Mouse (Mus musculus) splenic B cell, adult 2 months (primary cell): ENCODE data around the gene Htr2b.

ENCODE experiments used
- DNase-seq: peaks from one replicate; pipeline ENCODE4 v3.0.0-alpha.2; 2011; ENCODE audit warnings: low read depth, low spot score
- H3K27me3 ChIP-seq: 2 replicates; pipeline ENCODE4 v1.6.1; 2012; ENCODE audit warnings: mild to moderate bottlenecking, low read length, moderate library complexity, mixed read lengths; ENCODE audit not compliant: control insufficient read depth, poor library complexity, insufficient read depth, severe bottlenecking
- H3K36me3 ChIP-seq: 2 replicates; pipeline ENCODE4 v1.6.1; 2012; ENCODE audit warnings: mild to moderate bottlenecking, low read length, moderate library complexity, mixed read lengths; ENCODE audit not compliant: control insufficient read depth, poor library complexity, insufficient read depth, severe bottlenecking

Gene Htr2b

GRCm38 (mm10) chr1:86053198-86053921 lies 58.4 kb downstream of the Htr2b start:
- no peaks in the 10 kb centered on the region for H3K36me3 ChIP-seq
- no peak for DNase-seq
- no peaks in the 10 kb centered on the region for H3K27me3 ChIP-seq
